Mouse (Mus musculus): ENCODE measurements at regions not wholly inside any gene's neighbourhood (a gene's known extent, or its start where the extent isn't known, plus 50 kb on each side); places are given as distances from the start of the nearest gene placed in this dataset.

- DNase-seq: no peak
- Histone ChIP-seq H3K27me3 (replicated peaks; ENCODE audit: control insufficient read depth, insufficient read depth, low read length) (no peaks in the 10 kb centered on the region), H3K4me1 (ENCODE audit: control insufficient read depth, insufficient read depth, low read length) (peaks cover 18% of the 10 kb centered on the region), H3K27ac (ENCODE audit: insufficient read depth, low read depth, low read length) (no peak overlapping the region), H3K36me3 (ENCODE audit: control insufficient read depth, insufficient read depth, low read length) (no peaks in the 10 kb centered on the region), H3K4me3 (ENCODE audit: insufficient read depth, low read depth, low read length) (no peak overlapping the region)
- TF ChIP-seq CTCF (conservative IDR thresholded peaks at IDR 0.05; ENCODE audit: insufficient read depth, insufficient read length, low read depth, low read length) (no peak), POLR2A (IDR thresholded peaks at IDR 0.05; ENCODE audit: low read depth, low read length) (no peak)
- 92% methylated on average over 6 of the region's 6 CpGs for WGBS
These were observed 136.7 kb upstream of the Tbl1xr1 start for GRCm38 (mm10) chr3:21939738-21940137.

- WGBS: 84% methylated on average over 2 of the region's 2 CpGs
- Histone ChIP-seq H3K36me3 (ENCODE audit: control insufficient read depth, insufficient read depth, low read length) (no peaks in the 10 kb centered on the region), H3K27ac (ENCODE audit: insufficient read depth, low read depth, low read length) (no peak overlapping the region), H3K27me3 (replicated peaks; ENCODE audit: control insufficient read depth, insufficient read depth, low read length) (no peaks in the 10 kb centered on the region), H3K4me3 (ENCODE audit: insufficient read depth, low read depth, low read length) (no peak overlapping the region), H3K4me1 (ENCODE audit: control insufficient read depth, insufficient read depth, low read length) (peaks cover 12% of the 10 kb centered on the region)
- DNase-seq: no peak
- TF ChIP-seq CTCF (conservative IDR thresholded peaks at IDR 0.05; ENCODE audit: insufficient read depth, insufficient read length, low read depth, low read length): no peak
- TF ChIP-seq POLR2A (IDR thresholded peaks at IDR 0.05; ENCODE audit: low read depth, low read length): no peak
These were observed 134.9 kb upstream of the Tbl1xr1 start for GRCm38 (mm10) chr3:21941596-21941995.

- no peaks in the 10 kb centered on the region for H3K27me3 ChIP-seq (replicated peaks; ENCODE audit: control insufficient read depth, insufficient read depth, low read length)
- no peak for DNase-seq
- no peaks in the 10 kb centered on the region for H3K36me3 ChIP-seq (ENCODE audit: control insufficient read depth, insufficient read depth, low read length)
- peaks cover under 1% of the 10 kb centered on the region; the same call in 1 of the 2 replicates for H3K4me1 ChIP-seq (ENCODE audit: control insufficient read depth, insufficient read depth, low read length)
- TF ChIP-seq POLR2A (IDR thresholded peaks at IDR 0.05; ENCODE audit: low read depth, low read length): no peak
- no peak for TF ChIP-seq CTCF (conservative IDR thresholded peaks at IDR 0.05; ENCODE audit: insufficient read depth, insufficient read length, low read depth, low read length)
- no peak overlapping the region for H3K4me3 ChIP-seq (ENCODE audit: insufficient read depth, low read depth, low read length)
- 97% methylated on average over 1 of the region's 1 CpGs for whole genome bisulfite sequencing
- no peak overlapping the region for H3K27ac ChIP-seq (ENCODE audit: insufficient read depth, low read depth, low read length)
These were observed 133.5 kb upstream of the Tbl1xr1 start for GRCm38 (mm10) chr3:21942912-21943311.

- Histone ChIP-seq H3K36me3 (ENCODE audit: control insufficient read depth, insufficient read depth, low read length) (no peaks in the 10 kb centered on the region), H3K4me1 (ENCODE audit: control insufficient read depth, insufficient read depth, low read length) (no peaks in the 10 kb centered on the region; the same call in 1 of the 2 replicates), H3K4me3 (ENCODE audit: insufficient read depth, low read depth, low read length) (no peak overlapping the region), H3K27ac (ENCODE audit: insufficient read depth, low read depth, low read length) (no peak overlapping the region), H3K27me3 (replicated peaks; ENCODE audit: control insufficient read depth, insufficient read depth, low read length) (no peaks in the 10 kb centered on the region)
- TF ChIP-seq CTCF (conservative IDR thresholded peaks at IDR 0.05; ENCODE audit: insufficient read depth, insufficient read length, low read depth, low read length) (no peak), POLR2A (IDR thresholded peaks at IDR 0.05; ENCODE audit: low read depth, low read length) (no peak)
- no peak for DNase-seq
- WGBS: 35% methylated on average over 4 of the region's 4 CpGs
These were observed 130.7 kb upstream of the Tbl1xr1 start for GRCm38 (mm10) chr3:21945775-21946174.

GRCm38 (mm10) chr3:21947320-21948073 lies 129.0 kb upstream of the Tbl1xr1 start:
- 83% methylated on average over 3 of the region's 3 CpGs for WGBS
- no peak for DNase-seq
- TF ChIP-seq POLR2A (IDR thresholded peaks at IDR 0.05; ENCODE audit: low read depth, low read length) (no peak), CTCF (conservative IDR thresholded peaks at IDR 0.05; ENCODE audit: insufficient read depth, insufficient read length, low read depth, low read length) (no peak)

GRCm38 (mm10) chr3:21948074-21948659 lies 128.3 kb upstream of the Tbl1xr1 start:
- DNase-seq: no peak
- no peak for TF ChIP-seq POLR2A (IDR thresholded peaks at IDR 0.05; ENCODE audit: low read depth, low read length)
- TF ChIP-seq CTCF (conservative IDR thresholded peaks at IDR 0.05; ENCODE audit: insufficient read depth, insufficient read length, low read depth, low read length): no peak
- no peaks in the 10 kb centered on the region for H3K27me3 ChIP-seq (replicated peaks; ENCODE audit: control insufficient read depth, insufficient read depth, low read length)
- H3K4me1 ChIP-seq (ENCODE audit: control insufficient read depth, insufficient read depth, low read length): peaks cover 7% of the 10 kb centered on the region
- WGBS: 84% methylated on average over 4 of the region's 4 CpGs
- H3K27ac ChIP-seq (ENCODE audit: insufficient read depth, low read depth, low read length): no peak overlapping the region
- H3K36me3 ChIP-seq (ENCODE audit: control insufficient read depth, insufficient read depth, low read length): no peaks in the 10 kb centered on the region
- H3K4me3 ChIP-seq (ENCODE audit: insufficient read depth, low read depth, low read length): no peak overlapping the region

More at GRCm38 (mm10) chr3:21947320-21948073, 129.0 kb upstream of the Tbl1xr1 start:
- peaks cover 1% of the 10 kb centered on the region; the same call in 1 of the 2 replicates for H3K4me1 ChIP-seq (ENCODE audit: control insufficient read depth, insufficient read depth, low read length)
- no peaks in the 10 kb centered on the region for H3K36me3 ChIP-seq (ENCODE audit: control insufficient read depth, insufficient read depth, low read length)
- no peak overlapping the region for H3K4me3 ChIP-seq (ENCODE audit: insufficient read depth, low read depth, low read length)
- H3K27me3 ChIP-seq (replicated peaks; ENCODE audit: control insufficient read depth, insufficient read depth, low read length): no peaks in the 10 kb centered on the region
- H3K27ac ChIP-seq (ENCODE audit: insufficient read depth, low read depth, low read length): no peak overlapping the region

- Histone ChIP-seq H3K27me3 (replicated peaks; ENCODE audit: control insufficient read depth, insufficient read depth, low read length) (no peaks in the 10 kb centered on the region), H3K4me3 (ENCODE audit: insufficient read depth, low read depth, low read length) (no peak overlapping the region), H3K36me3 (ENCODE audit: control insufficient read depth, insufficient read depth, low read length) (no peaks in the 10 kb centered on the region), H3K4me1 (ENCODE audit: control insufficient read depth, insufficient read depth, low read length) (peaks cover 9% of the 10 kb centered on the region), H3K27ac (ENCODE audit: insufficient read depth, low read depth, low read length) (no peak overlapping the region)
- TF ChIP-seq CTCF (conservative IDR thresholded peaks at IDR 0.05; ENCODE audit: insufficient read depth, insufficient read length, low read depth, low read length) (no peak), POLR2A (IDR thresholded peaks at IDR 0.05; ENCODE audit: low read depth, low read length) (no peak)
- whole genome bisulfite sequencing: 88% methylated on average over 2 of the region's 2 CpGs
- DNase-seq: no peak
These were observed 127.0 kb upstream of the Tbl1xr1 start for GRCm38 (mm10) chr3:21949459-21949858.

Measured in kidney, adult 2 months (tissue).